Mouse (Mus musculus) kidney, embryonic 15.5 days (tissue): ENCODE results near the gene Vmn1r85. TPM values are rescaled to one million over a fixed set of nuclear protein-coding genes. Genes with fewer than 3 reads are reported as not detected.

Source experiments
- ATAC-seq: fragments of 200-750 bp; cut with Nextera tagmentation; replicated peaks from 2 replicates; pipeline ENCODE4 v1.8.0; 2017; ENCODE audit warnings: moderate TSS enrichment; ENCODE audit not compliant: low FRiP score
- H3K27ac ChIP-seq: fragments of 300-500 bp; sonication (generic); 2 replicates; pipeline ENCODE4 v1.5.1; 2015; ENCODE audit warnings: mild to moderate bottlenecking, inconsistent platforms
- H3K27me3 ChIP-seq: fragments of 300-500 bp; sonication (generic); 2 replicates; pipeline ENCODE4 v1.6.1; 2015; ENCODE audit warnings: inconsistent platforms
- H3K36me3 ChIP-seq: fragments of 300-500 bp; sonication (generic); 2 replicates; pipeline ENCODE4 v1.6.1; 2015; ENCODE audit warnings: inconsistent platforms
- H3K4me1 ChIP-seq: fragments of 300-500 bp; sonication (generic); 2 replicates; pipeline ENCODE4 v1.6.1; 2015; ENCODE audit warnings: inconsistent platforms
- H3K4me2 ChIP-seq: fragments of 300-500 bp; sonication (generic); 2 replicates; pipeline ENCODE4 v1.6.1; 2015; ENCODE audit warnings: moderate library complexity, mild to moderate bottlenecking, inconsistent platforms
- H3K4me3 ChIP-seq: fragments of 300-500 bp; sonication (generic); replicated peaks from 2 replicates; pipeline ENCODE4 v1.5.1; 2015; ENCODE audit warnings: mild to moderate bottlenecking, inconsistent platforms
- H3K9ac ChIP-seq: fragments of 300-500 bp; sonication (generic); 2 replicates; pipeline ENCODE4 v1.6.1; 2015; ENCODE audit warnings: mild to moderate bottlenecking, inconsistent platforms
- H3K9me3 ChIP-seq: fragments of 300-500 bp; sonication (generic); replicated peaks from 2 replicates; pipeline ENCODE4 v1.6.1; 2016; ENCODE audit warnings: inconsistent platforms
- WGBS: fragments of 180-500 bp; shearing (Covaris S2); methylation state at CpG from one replicate; pipeline ENCODE4 v1.1.7; 2015; ENCODE audit warnings: mixed read lengths; 5-methylcytosine and 5-hydroxymethylcytosine counted together
- polyA plus RNA-seq: library from polyadenylated mRNA; unstranded; fragments of >200 nt; fragmentation: Nextera tagmentation; extraction: Ambion mirVana; gene quantifications from 2 replicates; pipeline ENCODE4 v1.2.1, GENCODE M21; 2015

The Vmn1r85 gene
- polyA plus RNA-seq, 1 experiment from 2014 or later: not detected

DNA sequence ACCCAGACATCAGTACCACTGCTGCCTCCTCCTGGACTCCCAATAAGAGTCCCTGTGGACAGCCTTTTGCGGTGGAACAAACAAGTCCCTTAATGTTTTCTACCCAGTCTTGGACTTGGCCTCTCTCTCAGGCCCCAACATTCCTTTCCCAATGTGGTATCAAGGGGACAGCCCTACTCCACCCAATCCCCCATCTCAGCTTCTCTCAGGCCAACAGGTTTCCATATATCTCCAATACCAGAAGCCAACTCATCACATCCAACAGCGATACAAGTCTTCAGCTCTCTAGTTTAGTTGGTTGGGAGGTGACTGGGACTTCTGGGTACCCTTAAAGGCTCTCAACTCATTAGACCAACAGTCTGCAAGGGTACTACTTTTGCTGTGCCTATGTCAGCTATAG is 41.5 kb downstream of the Vmn1r85 start:
- Histone ChIP-seq H3K27me3 (no peaks in the 10 kb centered on the region), H3K36me3 (no peaks in the 10 kb centered on the region), H3K9me3 (no peaks in the 10 kb centered on the region), H3K4me3 (peak overlapping the region; percentile 67), H3K27ac (peak overlapping the region; percentile 92; the same call in 1 of the 2 replicates), H3K9ac (peak overlapping the region; percentile 64), H3K4me2 (peak overlapping the region; percentile 69), H3K4me1 (peaks cover 5% of the 10 kb centered on the region)
- ATAC-seq: no peak
- 92% methylated on average over 2 of the region's 2 CpGs for WGBS

DNA sequence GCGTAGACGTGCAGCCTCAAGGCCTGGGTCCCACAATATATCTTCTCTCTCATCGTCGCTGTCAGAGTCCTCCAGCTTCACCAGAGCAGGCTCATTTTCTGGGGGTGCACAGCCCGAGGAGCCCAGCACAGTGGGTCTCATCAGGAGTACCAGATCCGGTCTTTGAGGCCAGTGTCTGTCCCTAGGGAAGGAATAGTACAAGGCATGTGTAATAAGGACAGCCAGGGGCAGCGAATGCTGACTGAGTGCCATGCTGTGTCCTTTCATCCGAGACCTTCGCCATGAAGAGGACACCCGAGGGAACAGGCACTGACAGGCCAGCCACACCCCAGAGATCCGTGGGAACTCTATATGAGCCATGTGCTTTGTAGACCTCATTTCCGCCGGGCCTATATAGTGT is 42.0 kb downstream of the Vmn1r85 start:
- H3K4me3 ChIP-seq: no peak overlapping the region

DNA sequence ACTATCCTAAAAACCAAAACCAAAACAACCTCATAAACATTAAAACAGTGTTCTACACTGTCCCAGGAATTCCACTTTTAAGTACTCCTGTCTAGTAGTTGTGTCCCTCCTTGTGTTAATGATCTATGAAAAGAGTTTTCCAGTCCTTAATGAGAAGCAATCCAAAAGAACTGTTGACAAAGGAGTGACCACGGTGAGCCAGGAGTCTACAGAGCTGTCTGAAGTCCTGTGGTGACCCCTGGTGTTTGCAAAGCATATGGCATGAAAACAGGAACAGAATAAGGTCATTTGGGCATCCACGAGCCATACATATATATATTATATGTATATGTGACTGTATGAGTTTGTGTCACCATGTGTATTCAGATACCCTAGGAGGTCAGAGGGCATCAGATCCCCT is 48.9 kb downstream of the Vmn1r85 start:
- ATAC-seq: peak; percentile 77
- H3K9ac ChIP-seq: no peak overlapping the region
- H3K36me3 ChIP-seq: no peaks in the 10 kb centered on the region
- H3K9me3 ChIP-seq: no peaks in the 10 kb centered on the region
- no peak overlapping the region for H3K4me3 ChIP-seq
- no peak overlapping the region for H3K4me2 ChIP-seq
- peaks cover 44% of the 10 kb centered on the region for H3K27me3 ChIP-seq
- WGBS: 2% methylated on average over 2 of the region's 2 CpGs
- peaks cover 16% of the 10 kb centered on the region for H3K4me1 ChIP-seq
- no peak overlapping the region for H3K27ac ChIP-seq

More for the DNA sequence above, 42.0 kb downstream of the Vmn1r85 start:
- ATAC-seq: no peak
- no peak overlapping the region for H3K27ac ChIP-seq
- no peak overlapping the region for H3K9ac ChIP-seq
- H3K9me3 ChIP-seq: no peaks in the 10 kb centered on the region
- no peaks in the 10 kb centered on the region for H3K27me3 ChIP-seq
- H3K36me3 ChIP-seq: no peaks in the 10 kb centered on the region
- WGBS: 90% methylated on average over 13 of the region's 13 CpGs
- H3K4me2 ChIP-seq: no peak overlapping the region
- H3K4me1 ChIP-seq: peaks cover 5% of the 10 kb centered on the region

DNA sequence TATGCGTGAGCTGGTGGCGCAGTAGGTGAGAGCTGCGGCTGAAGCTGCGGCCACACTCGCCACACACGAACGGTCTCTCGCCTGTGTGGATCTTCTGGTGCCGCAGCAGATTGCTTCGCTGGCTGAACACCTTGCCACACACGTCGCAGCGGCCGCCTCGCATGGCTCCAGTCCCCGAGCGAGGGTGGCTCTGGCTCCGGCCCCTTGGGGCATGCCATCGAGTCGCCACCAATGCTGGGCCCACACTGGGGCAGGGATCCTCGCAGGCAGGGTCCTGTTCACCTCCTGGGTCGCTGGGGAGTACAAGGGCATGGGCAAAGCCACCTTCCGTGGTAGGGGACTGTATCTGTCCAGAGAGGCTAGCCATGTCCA is 50.7 kb downstream of the Vmn1r85 start:
- Histone ChIP-seq H3K4me2 (peak overlapping the region; percentile 94), H3K9me3 (no peaks in the 10 kb centered on the region), H3K27me3 (peaks cover 44% of the 10 kb centered on the region), H3K27ac (no peak overlapping the region), H3K4me1 (peaks cover 19% of the 10 kb centered on the region), H3K36me3 (no peaks in the 10 kb centered on the region), H3K9ac (peak overlapping the region; percentile 64), H3K4me3 (peak overlapping the region; percentile 50)
- WGBS: 2% methylated on average over 23 of the region's 23 CpGs
- peak; percentile 27 for ATAC-seq

DNA sequence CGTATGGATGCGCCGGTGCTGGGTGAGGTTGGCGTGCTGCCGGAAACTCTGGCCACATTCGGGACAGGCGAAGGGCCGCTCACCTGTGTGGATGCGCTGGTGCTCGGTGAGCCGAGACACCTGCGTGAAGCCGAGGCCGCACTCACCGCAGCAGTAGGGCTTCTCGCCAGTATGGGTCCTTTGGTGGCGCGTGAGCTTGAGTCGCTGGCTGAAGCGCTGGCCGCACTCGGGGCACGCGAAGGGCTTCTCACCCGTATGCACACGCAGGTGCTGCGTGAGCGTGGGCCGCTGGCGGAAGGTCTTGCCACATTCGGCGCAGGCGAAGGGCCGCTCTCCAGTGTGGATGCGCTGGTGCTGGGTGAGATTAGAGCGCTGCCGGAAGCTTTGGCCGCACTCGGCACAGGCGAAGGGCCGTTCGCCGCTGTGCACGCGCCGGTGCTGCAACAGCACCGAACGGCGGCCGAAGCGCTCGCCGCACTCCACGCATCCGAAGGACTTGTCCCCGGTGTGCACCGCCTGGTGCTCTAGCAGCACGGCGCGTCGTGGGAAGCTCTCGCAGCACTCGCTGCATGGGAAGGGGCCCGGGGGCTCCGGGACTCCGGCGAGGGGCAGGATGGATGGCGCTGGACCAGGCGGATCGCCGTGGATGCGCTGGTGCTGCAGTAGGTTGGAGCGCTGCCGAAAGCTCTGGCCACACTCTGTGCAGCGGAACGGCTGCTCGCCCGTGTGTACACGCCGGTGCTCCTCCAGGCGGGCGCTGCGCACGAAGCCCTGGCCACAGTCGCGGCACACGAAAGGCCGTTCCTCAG is 51.3 kb downstream of the Vmn1r85 start:
- peak; percentile 41 for ATAC-seq

DNA sequence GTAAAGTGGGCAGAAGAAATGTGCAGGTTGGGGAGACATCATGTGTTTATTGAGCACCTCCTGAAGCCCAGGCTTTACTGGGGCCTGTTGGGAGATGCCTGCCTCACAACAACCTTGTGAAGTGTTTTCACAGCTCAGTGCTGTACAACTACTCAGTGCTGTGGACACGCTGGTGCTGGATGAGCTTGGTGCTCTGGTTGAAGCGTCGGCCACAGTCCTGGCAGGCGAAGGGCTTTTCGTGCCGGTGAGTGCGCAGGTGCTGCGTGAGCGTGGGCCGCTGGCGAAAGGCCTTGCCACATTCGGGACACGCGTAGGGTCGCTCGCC is 51.9 kb downstream of the Vmn1r85 start:
- H3K9ac ChIP-seq: no peak overlapping the region
- H3K4me1 ChIP-seq: peaks cover 27% of the 10 kb centered on the region
- H3K27ac ChIP-seq: no peak overlapping the region
- no peak for ATAC-seq
- H3K36me3 ChIP-seq: no peaks in the 10 kb centered on the region
- no peaks in the 10 kb centered on the region for H3K9me3 ChIP-seq
- peak overlapping the region; percentile 94 for H3K4me2 ChIP-seq
- WGBS: 41% methylated on average over 16 of the region's 16 CpGs
- peaks cover 44% of the 10 kb centered on the region for H3K27me3 ChIP-seq
- peak overlapping the region; percentile 50 for H3K4me3 ChIP-seq

More for the DNA sequence above, 51.3 kb downstream of the Vmn1r85 start:
- Histone ChIP-seq H3K27ac (no peak overlapping the region), H3K36me3 (no peaks in the 10 kb centered on the region), H3K4me2 (peak overlapping the region; percentile 94), H3K4me1 (peaks cover 25% of the 10 kb centered on the region), H3K9me3 (no peaks in the 10 kb centered on the region), H3K4me3 (peak overlapping the region; percentile 50), H3K9ac (peak overlapping the region; percentile 64), H3K27me3 (peaks cover 44% of the 10 kb centered on the region)
- WGBS: 5% methylated on average over 88 of the region's 88 CpGs

DNA sequence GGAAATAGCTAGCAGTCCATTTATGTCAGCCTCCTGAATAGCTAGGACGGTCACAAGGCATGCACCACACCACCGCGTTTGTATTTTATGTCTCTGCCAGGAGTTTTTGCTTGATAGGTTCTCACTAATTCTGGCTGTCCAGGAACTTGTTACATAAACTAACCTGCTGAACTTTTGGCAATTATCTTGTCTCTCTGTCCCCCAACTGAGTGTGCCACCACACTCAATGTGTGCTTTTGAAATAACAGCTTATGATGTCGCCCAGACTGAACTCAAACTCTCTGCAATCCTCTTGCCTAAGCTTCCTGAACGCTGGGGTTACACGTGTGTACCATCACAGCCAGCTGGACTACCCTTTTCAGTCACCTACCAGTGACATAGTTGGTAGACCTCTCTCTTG is 52.5 kb downstream of the Vmn1r85 start:
- Histone ChIP-seq H3K27ac (no peak overlapping the region), H3K36me3 (no peaks in the 10 kb centered on the region), H3K4me3 (no peak overlapping the region), H3K27me3 (peaks cover 44% of the 10 kb centered on the region), H3K4me1 (peaks cover 27% of the 10 kb centered on the region), H3K9ac (no peak overlapping the region), H3K9me3 (no peaks in the 10 kb centered on the region), H3K4me2 (no peak overlapping the region)
- WGBS: 79% methylated on average over 6 of the region's 6 CpGs
- ATAC-seq: no peak

DNA sequence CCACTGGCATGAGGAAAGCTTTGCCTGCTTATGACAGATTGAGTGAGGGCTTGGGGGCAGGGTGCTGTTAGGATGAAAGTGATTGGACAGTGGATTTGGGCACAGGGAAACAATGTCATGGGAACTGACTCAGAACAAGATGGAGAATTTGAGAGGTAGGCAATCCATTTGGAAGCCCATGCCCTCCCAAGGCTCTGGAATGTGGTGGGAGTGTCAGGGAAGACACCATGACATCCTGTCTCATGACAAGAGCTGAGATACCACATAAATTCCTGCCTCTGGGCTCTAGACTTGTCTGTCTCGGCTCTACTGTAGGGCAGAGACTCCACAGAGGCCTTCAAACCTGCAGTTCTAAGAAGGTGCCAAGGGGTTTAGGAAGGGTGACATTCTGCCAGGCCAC is 53.7 kb downstream of the Vmn1r85 start:
- 46% methylated on average over 1 of the region's 1 CpGs for WGBS
- no peak overlapping the region for H3K4me3 ChIP-seq
- ATAC-seq: no peak
- peaks cover 3% of the 10 kb centered on the region for H3K36me3 ChIP-seq
- no peak overlapping the region for H3K4me2 ChIP-seq
- peaks cover 44% of the 10 kb centered on the region for H3K27me3 ChIP-seq
- no peak overlapping the region for H3K9ac ChIP-seq
- no peak overlapping the region for H3K27ac ChIP-seq
- no peaks in the 10 kb centered on the region for H3K9me3 ChIP-seq
- peaks cover 35% of the 10 kb centered on the region for H3K4me1 ChIP-seq

DNA sequence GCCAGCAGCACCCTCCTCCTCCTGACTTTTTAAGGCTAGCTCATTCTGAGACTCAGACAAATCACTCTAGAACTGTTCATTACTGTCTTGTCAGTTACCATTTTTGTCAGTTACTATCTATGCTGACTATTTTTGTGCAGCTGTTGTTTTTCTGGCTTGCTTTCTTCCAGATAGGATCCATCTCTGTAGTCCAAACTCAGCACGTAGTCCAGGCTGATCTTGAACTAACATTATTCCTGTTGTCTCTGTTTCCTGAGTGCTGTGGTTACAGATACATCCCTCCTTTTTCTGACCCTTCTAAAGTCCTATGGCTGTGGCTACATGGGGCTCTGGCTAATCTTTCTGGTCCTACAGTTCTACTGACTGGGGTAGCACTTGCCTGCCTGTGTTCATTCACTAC is 55.8 kb downstream of the Vmn1r85 start:
- Histone ChIP-seq H3K27me3 (peaks cover 28% of the 10 kb centered on the region), H3K4me3 (peak overlapping the region; percentile 84), H3K4me1 (peaks cover 46% of the 10 kb centered on the region), H3K27ac (peak overlapping the region; percentile 100), H3K4me2 (peak overlapping the region; percentile 72), H3K9ac (peak overlapping the region; percentile 99; the same call in 1 of the 2 replicates), H3K36me3 (peaks cover 17% of the 10 kb centered on the region), H3K9me3 (no peaks in the 10 kb centered on the region)
- WGBS: 74% methylated on average over 1 of the region's 1 CpGs
- ATAC-seq: no peak

DNA sequence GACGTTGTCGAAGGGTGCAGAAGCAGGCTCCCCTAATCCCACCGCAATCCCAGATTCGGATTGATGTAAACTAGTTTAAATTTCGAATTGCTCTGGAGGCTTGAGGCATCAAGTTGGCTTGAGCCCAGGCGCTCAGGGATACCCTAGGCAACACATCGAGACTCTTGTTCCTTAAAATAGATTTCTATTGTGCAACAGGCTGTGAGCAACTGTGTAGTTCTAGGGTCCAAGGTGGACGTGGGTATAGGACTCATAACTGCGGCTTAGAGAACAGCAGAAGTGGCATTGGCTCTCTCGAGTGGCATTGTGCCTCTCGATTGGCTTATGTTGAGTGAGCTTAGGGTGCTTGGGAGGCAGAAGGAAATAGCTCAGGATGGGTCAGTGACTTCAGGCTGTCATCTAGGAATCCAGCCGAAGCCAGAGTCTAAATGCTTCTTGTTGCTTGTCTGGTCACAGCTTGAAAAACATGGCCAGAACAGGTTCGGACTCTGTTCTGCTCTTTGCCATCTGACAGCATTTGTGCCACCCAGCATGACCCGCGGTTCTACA is 56.3 kb downstream of the Vmn1r85 start:
- peak overlapping the region; percentile 99 for H3K9ac ChIP-seq
- H3K4me2 ChIP-seq: peak overlapping the region; percentile 72
- peak overlapping the region; percentile 84 for H3K4me3 ChIP-seq
- WGBS: 16% methylated on average over 15 of the region's 15 CpGs
- H3K36me3 ChIP-seq: peaks cover 17% of the 10 kb centered on the region
- ATAC-seq: no peak
- H3K9me3 ChIP-seq: no peaks in the 10 kb centered on the region
- peaks cover 23% of the 10 kb centered on the region for H3K27me3 ChIP-seq
- H3K27ac ChIP-seq: peak overlapping the region; percentile 100
- H3K4me1 ChIP-seq: peaks cover 46% of the 10 kb centered on the region

DNA sequence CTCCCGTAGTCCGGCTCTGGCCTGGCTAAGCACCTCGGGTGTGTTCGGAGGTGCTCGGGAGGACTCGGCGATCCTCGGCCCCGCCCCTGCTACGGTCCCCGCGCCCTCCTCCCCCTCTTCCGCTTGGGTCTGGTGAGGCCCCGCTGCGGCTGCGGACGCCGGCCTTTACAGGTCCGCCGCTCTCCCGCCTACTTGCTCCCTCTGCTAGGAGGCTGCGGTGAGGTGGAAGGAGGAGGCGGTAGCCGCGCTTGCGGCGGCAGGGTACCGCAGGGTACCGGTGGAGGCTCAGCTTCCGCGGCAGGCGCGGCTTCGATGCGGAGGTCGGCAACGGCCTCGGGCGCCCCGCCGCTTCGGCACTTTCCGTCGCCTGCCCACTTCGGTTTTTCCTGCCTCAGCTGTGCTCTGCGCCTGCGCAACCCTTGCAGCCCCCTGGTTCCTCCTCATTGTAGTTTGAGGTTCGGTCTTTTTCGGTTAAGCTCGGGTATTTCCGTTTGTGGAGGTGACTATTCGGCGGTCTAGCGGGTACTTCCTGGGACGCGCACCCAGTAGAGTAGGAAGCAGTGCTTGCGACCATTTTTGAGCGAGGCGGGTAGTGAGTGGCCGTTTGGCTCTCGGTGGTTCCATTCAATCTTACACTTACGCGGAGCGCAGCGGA is 56.9 kb downstream of the Vmn1r85 start, which contains the start of gene Ube2m:
Gene Ube2m (minus strand): TSS at position 375 of the 655 bp plus-strand sequence.
- Histone ChIP-seq H3K4me2 (peak within 1 kb of the TSS; percentile 72), H3K36me3 (peaks cover 24% of the 10 kb centered on the region), H3K27ac (peak within 1 kb of the TSS; percentile 100), H3K9ac (peak within 1 kb of the TSS; percentile 99), H3K9me3 (no peaks in the 10 kb centered on the region), H3K4me3 (peak within 1 kb of the TSS; percentile 84), H3K4me1 (peaks cover 47% of the 10 kb centered on the region), H3K27me3 (peaks cover 17% of the 10 kb centered on the region)
- ATAC-seq: peak; percentile 94
- WGBS: under 1% methylated on average over 56 of the region's 65 CpGs

DNA sequence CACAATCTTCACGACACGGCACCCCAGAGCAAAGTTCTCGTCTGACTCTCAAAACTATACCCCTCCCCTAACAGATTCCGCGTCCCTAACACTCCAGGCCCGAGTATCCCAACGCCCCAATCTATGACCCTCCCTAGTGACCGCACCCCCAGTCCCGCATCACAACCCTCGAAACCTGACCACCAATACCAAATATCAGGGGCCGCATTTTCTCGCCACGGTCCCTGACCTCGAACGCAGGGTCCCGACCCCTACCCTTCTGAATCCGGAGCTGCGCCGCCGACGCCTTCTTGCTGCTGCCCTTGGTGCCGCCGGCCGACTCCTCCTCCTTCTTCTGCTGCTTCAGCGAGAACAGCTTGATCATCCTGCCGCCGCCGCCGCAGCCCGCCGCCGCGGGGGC is 57.6 kb downstream of the Vmn1r85 start:
- H3K9me3 ChIP-seq: no peaks in the 10 kb centered on the region

More for the DNA sequence above, 57.6 kb downstream of the Vmn1r85 start:
- Histone ChIP-seq H3K4me3 (peak overlapping the region; percentile 84), H3K4me1 (peaks cover 53% of the 10 kb centered on the region), H3K4me2 (peak overlapping the region; percentile 72), H3K27me3 (peaks cover 10% of the 10 kb centered on the region), H3K9ac (peak overlapping the region; percentile 99), H3K36me3 (peaks cover 30% of the 10 kb centered on the region), H3K27ac (peak overlapping the region; percentile 100)
- ATAC-seq: peak; percentile 5; the same call in 1 of the 2 replicates
- WGBS: under 1% methylated on average over 29 of the region's 33 CpGs
